Mouse (Mus musculus): ENCODE results near the gene Preb. TPM values are rescaled to one million over a fixed set of nuclear protein-coding genes. Genes with fewer than 3 reads are reported as not detected.
A peak's percentile ranks its signal among the peaks of the same experiment; 100 is the strongest.

The Preb gene
- total RNA-seq, 2 experiments from 2014 or later: 79.3 to 82.9 TPM

GRCm38 (mm10) chr5:30912156-30912555 is 48.0 kb downstream of the Preb start:
- intact Hi-C loops (cut with DNase I): loop anchor here (2.0 kb wide), 1 partner anchor 43 kb away; the partner anchor contains the start of gene Tmem214
- no peak for DNase-seq (ENCODE audit: low spot score)

DNA sequence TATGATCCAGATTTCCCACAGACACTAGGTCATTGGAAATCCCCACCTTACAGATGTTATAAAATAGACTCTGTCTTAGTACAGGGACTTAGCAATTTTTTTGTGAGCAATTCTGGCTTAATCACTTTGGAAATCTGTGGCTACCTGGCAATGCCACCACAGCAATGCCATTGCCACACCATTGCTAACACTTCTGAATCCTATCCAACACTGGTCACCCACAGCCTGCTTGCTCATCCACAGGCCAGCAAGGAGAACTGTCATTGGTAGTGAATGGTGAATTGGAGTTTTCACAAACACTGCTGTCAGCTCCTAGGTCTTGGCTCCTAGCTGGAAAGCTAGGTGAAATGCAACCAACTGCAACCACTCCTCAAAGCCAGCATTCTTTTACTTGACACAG is 49.7 kb downstream of the Preb start:
- no peak for DNase-seq (ENCODE audit: low spot score)
- intact Hi-C loops (cut with DNase I): no loop called here

- no peak for DNase-seq (ENCODE audit: low spot score)
- intact Hi-C loops (cut with DNase I): no loop called here
Measured at GRCm38 (mm10) chr5:30909863-30910262, 50.3 kb downstream of the Preb start.

DNA sequence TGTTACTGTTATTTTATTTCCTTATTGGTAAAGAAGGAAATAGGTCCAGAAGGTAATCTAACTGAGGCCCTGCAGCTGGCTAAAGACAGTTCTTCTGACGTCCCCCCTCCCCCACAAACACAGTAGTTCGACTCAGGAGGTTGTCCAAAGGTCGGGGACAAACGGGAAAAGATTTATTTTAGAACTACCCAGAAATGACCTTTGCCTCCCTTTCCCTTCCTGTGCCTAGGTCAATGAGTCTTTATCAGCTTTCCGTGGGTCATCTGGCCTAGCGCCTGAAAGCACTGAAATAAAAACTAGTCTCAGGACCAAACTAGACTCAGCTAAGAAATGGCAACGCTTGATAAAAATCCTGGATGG is 50.9 kb downstream of the Preb start:
- DNase-seq (ENCODE audit: low spot score): no peak
- intact Hi-C loops (cut with DNase I): no loop called here

- peak; percentile 70 for DNase-seq (ENCODE audit: low spot score)
- intact Hi-C loops (cut with DNase I): no loop called here
Measured at GRCm38 (mm10) chr5:30908426-30909299, 51.5 kb downstream of the Preb start.

DNA sequence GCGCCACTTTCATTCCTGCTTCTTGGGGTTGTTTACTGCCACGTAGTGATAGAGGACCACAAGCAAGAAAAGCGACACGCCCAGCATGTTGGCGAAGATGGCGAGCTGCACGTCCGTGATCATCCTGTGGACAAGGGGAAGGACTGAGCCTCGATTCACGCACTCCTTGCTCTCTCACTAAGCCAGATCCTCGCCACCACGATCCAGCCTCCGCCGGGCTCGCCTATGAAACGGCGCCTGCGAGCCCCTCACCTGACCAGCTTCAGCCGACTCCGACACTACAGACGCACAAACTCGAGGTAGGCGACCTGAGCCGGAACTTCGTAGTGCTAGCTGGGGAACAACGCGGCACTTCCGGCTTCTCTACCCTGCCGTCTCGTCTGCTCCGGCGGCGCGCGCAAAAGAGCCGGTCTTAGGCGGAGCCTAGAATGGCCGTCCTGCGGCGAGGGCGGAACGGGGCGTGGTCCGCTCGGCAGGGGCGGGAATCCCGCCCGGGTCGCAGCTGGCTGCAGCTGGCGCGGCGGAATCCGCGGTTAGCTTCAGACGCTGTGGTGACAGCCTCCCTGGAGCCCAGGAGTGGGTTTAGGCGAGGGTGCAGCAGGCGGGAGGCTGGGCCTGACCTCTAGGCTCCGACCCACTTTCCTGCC is 52.6 kb downstream of the Preb start, which contains the start of gene Ost4:
Gene Ost4 (minus strand): TSS at position 376 of the 647 bp plus-strand sequence.
- peak; percentile 96 for DNase-seq (ENCODE audit: low spot score)
- intact Hi-C loops (cut with DNase I): loop anchor here (2.0 kb wide), 1 partner anchor 19 kb away; the partner anchor contains the start of gene Agbl5

- intact Hi-C loops (cut with DNase I): no loop called here
- DNase-seq (ENCODE audit: low spot score): no peak
Measured at GRCm38 (mm10) chr5:30901860-30902259, 58.3 kb downstream of the Preb start.

Other genes with a start within 250 kb of the Preb start
- under 1 TPM; 0.29 to 0.45 TPM for gene Dpysl5, start 248.8 kb downstream of the Preb start, total RNA-seq (2021)
- gene Mapre3, start 145.7 kb downstream of the Preb start, total RNA-seq (2021): 10 to 100 TPM; 31.1 to 32.4 TPM
- 10 to 100 TPM; 36.5 to 39.1 TPM for gene Tmem214, start 92.3 kb downstream of the Preb start, total RNA-seq (2021)
- gene Agbl5, start 71.7 kb downstream of the Preb start, total RNA-seq (2021): 1 to 10 TPM; 5.9 to 6.8 TPM
- gene Ost4, start 52.6 kb downstream of the Preb start, total RNA-seq (2021): 100 to 1,000 TPM; 142 to 150 TPM
- 10 to 100 TPM; 27.6 to 29.7 TPM for gene Emilin1, start 47.0 kb downstream of the Preb start, total RNA-seq (2021)
- 10 to 100 TPM; 21.1 to 22.6 TPM for gene Khk, start 38.9 kb downstream of the Preb start, total RNA-seq (2021)
- gene Cgref1, start 14.8 kb downstream of the Preb start, total RNA-seq (2021): under 1 TPM; 0.39 to 0.53 TPM
- under 1 TPM; 0.45 to 0.75 TPM for gene Tcf23, start 8.3 kb upstream of the Preb start, total RNA-seq (2021)
- 10 to 100 TPM; 44.1 to 47.0 TPM for gene Atraid, start 88.0 kb upstream of the Preb start, total RNA-seq (2021)
- gene Slc5a6, start 88.6 kb upstream of the Preb start, total RNA-seq (2021): 10 to 100 TPM in 1 of 2 experiments, 1 to 10 TPM in 1; 9.9 to 10.5 TPM
- gene Cad, start 94.4 kb upstream of the Preb start, total RNA-seq (2021): 10 to 100 TPM; 14.4 to 15.5 TPM
- gene Dnajc5g, start 145.9 kb upstream of the Preb start, total RNA-seq (2021): not detected
- gene Slc30a3, start 147.9 kb upstream of the Preb start, total RNA-seq (2021): not detected
- gene Trim54, start 156.4 kb upstream of the Preb start, total RNA-seq (2021): 100 to 1,000 TPM; 183 to 212 TPM
- gene Ucn, start 178.5 kb upstream of the Preb start, total RNA-seq (2021): not detected
- gene Mpv17, start 193.9 kb upstream of the Preb start, total RNA-seq (2021): 10 to 100 TPM; 55.1 to 55.5 TPM
- gene Gm29609, start 219.6 kb upstream of the Preb start, total RNA-seq (2021): under 1 TPM; 0.23 to 0.28 TPM
- 10 to 100 TPM; 32.0 to 35.8 TPM for gene Gtf3c2, start 219.8 kb upstream of the Preb start, total RNA-seq (2021)
- gene Snx17, start 232.9 kb upstream of the Preb start, total RNA-seq (2021): 10 to 100 TPM; 61.3 to 62.5 TPM
- gene Eif2b4, start 233.1 kb upstream of the Preb start, total RNA-seq (2021): 10 to 100 TPM; 51.6 to 55.5 TPM
- 1 to 10 TPM; 7.3 to 8.1 TPM for gene Zfp513, start 241.9 kb upstream of the Preb start, total RNA-seq (2021)